Mouse (Mus musculus): ENCODE measurements around the gene Epn1.

DNA sequence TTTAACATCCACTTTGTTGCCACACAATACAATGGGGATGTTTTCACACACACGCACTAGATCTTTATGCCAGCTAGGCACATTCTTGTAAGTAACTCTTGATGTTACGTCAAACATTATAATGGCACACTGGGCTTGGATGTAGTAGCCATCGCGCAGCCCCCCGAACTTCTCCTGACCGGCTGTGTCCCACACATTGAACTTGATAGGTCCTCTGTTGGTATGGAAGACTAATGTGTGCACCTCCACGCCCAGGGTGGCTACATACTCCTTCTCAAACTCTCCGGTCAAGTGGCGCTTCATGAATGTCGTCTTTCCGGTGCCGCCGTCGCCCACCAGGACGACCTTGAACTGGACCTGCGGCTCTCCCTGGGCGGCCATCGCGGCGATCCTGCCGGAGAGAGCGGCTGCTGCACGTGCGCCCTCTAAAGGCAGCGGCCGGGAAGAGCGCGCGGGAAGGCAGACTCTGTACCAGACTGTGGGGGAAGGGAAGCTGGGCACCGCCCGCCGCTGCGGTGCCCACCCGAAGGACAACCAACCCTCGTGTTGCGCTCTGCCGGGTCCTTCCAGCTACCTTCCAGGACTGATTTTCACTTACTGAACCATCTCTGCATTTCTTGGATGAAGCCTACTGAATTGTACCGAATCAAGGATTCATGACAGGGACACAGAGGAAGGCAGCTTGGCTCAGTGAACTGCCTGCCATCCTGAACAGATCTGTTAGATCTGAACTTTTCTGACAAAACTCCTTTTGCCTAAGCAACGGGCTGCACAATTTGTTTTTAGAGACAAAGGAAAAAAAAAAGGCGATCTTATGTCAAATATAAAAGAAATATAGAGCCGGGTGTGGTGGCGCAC, 45.7 kb downstream of the Epn1 start, which contains the start of gene Rasl2-9:
- no peak for TF ChIP-seq ZC3H11A (IDR thresholded peaks at IDR 0.05; ENCODE audit: borderline replicate concordance, low read depth, low read length)
- TF ChIP-seq HCFC1 (IDR thresholded peaks at IDR 0.05; ENCODE audit: borderline replicate concordance, insufficient read depth, low read length): no peak
